Mouse (Mus musculus): Measurements from ENCODE around the gene Gar1.

GRCm38 (mm10) chr3:129846846-129847245, 15.7 kb upstream of the Gar1 start:
- TF ChIP-seq POLR2A (IDR thresholded peaks at IDR 0.05; ENCODE audit: borderline replicate concordance, insufficient read depth, low read length) (no peak), CTCF (IDR thresholded peaks at IDR 0.05; ENCODE audit: borderline replicate concordance, insufficient read depth, low read depth, low read length) (no peak)
